Mouse (Mus musculus) liver, adult (tissue): ENCODE data around the gene Robo1.

Experiments
- GATA4 ChIP-seq: IDR thresholded peaks from 2 replicates; pipeline ENCODE4 v1.6.1; 2014; ENCODE audit warnings: mild to moderate bottlenecking, low read length; ENCODE audit not compliant: insufficient replicate concordance

Robo1 gene

DNA sequence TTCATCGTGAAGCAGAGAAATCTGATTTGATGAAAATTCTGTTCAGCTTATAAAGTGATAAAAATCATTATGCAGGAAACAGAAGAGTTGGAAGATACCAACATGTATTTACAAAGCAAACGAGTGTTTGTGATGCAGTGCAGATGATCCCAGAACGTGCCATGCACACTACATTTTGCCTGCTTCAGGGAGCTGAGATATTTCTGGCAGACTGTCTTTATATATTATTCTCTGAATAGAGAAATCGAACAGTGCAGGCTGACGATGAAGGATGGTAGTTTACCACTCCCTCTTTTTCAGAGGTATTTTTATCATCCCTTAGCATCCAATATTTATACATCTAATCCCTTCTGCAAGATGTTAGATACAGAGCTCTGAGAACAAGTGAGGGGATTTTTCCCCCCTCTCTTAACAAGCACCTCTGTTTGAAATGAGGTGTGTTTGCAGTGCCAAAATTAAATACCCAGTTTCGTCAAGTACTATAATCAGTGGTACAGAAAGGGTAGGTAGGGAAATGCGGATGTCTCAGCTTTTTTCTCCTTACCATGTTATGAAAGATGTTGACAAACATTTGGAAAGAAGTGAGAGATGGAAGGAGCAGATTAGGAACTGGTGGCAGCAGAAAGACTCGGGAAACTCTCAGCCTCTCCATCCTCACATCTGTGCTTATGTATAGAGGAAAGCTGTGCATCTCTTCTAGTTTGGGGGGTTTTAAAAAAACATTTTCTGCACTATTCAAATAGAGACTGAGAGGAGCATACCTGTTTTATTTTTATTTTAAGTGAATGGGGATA, at the start of gene Robo1:
Robo1 (plus strand) TSS at position 770 of the 794 bp plus-strand sequence.
- no peak for TF ChIP-seq GATA4

DNA sequence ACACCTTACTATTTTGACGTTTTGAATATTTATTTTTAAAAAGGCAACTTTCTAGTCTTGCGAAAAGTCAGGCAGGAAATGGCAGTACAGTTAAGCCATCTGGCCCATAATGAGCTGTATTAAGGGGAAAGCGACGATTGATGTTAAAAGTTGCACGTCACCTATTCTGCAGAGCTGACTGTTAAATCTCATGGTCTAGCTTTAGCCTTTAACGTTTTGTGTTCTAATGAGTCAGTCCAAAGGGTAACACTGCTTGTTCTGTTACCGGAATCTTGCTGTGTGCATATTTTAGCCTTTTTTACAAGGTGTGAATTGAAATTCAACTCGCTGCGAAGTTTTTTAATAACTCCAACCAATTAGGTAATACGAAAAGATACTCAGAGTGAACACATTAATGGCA, 40.3 kb upstream of the Robo1 start:
- no peak for TF ChIP-seq GATA4

DNA sequence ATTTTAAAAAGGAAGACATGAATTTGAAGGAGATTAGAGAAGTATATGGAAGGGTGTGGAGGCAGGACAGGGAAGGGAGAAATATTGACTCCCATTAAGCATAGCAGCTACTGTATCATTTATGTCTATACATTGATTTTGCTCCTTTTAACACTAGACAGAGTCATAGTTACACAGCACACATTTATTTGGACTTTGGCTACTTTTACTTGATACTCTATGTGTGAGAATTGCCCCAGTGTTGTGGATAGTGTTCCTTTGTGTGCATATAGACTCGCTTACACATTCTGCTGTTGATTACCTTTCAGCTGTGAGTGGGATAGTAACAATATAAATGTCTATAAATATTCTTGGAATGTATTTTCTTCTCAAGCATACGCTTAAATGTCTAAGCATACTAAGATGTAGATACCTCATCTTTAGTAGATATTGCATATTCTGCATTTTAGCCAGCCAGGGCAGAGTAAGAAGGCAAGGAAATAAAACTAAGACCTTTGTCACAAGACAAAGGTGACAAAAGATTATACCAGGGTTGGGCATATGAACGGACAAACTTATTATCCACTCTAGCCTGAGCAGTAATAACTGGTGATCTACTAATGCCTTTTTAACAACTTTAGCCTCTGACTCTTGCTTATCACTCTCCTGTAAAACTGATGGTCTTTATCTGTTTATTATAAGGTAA, 31.6 kb upstream of the Robo1 start:
- TF ChIP-seq GATA4: no peak

DNA sequence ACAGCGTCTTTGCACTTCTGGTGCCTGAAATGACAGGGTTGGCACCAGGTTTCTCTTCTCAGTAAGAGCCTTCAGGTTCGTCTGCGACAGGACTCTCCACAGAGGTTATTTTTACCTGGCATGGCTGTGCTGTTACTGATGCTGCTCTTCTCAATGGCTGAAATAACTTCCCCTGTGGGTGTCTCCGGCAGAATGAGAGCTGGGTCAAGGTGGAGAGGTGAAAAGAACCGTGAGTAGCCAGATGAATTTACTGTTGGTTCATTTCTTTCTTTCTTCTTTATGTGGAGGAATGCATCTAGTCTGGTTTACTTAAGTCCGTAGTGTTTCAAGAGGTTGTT, 194 bp downstream of the Robo1 start:
- no peak for TF ChIP-seq GATA4

DNA sequence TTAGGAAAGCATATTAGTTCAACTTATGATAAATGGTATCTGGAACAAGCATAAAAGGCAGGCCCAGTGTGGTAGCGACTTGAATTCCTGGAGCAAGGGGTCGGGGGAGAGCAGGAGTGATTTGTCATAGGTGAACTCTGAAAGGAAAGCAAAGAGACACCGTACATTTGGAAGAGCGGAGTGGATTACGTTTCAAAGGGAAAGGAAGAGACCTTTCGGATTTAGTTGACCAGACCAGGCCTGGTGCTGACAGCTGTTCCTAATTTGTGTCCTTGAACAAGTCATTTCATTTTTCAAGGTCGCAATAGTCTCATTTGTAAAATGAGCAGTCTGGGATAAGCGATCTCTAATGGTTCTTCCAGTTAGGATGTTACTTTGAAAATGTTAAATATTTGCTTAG, 19.2 kb downstream of the Robo1 start:
- TF ChIP-seq GATA4: no peak

DNA sequence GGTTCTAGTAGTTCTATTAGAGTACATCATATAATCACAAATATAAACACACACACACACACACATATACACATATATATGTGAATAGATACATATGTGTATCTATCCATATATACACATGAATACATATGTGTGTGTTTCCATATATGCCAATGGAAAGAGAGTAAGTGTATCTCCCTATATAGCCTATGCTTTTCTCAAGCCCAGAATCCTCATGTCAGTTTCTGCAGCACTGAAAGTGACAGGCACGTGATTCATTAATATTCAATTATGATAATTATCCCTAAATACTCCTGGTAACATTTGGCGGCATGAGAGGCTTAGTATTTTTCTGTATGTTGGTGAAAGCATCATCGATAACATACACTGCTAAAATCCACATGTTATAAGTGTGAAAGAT, 20.5 kb downstream of the Robo1 start:
- no peak for TF ChIP-seq GATA4

DNA sequence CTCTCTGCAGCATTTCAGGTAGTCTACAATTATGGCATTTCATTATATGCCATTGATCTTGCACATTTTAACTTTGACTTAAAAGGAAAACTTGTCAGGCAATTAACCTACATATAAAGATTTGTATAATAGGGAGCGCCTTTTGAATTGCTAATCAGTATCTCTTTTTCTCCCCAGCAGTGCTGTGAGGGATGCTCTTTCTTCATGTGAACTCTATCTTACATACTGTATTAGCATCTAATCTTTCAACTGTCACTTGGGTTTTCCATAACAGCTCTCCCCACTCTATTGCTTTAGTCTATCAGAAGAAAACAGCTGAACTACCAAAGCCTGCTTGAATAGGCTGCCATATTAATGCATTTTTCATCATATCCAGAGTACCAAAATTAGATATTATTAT, 29.7 kb downstream of the Robo1 start:
- TF ChIP-seq GATA4: no peak

DNA sequence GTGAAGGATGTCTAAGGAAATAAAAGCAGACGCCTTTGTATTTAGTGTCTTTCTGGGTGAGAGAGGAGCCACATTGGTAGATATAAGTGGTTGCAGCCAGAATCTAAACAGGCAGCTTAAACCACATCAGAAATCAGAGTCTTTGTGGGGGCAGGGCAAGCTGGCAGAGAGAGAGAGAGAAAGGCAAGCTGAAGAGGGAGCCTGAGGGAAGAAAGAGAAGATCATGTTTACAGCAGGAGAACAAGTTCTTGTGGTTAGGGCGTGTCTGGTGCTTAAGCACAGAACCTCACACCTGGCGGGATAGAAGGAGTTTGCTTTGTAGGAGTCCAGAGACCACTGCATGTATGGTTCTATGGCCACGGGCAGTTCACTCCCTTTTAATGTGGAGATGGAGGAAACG, 42.3 kb downstream of the Robo1 start:
- no peak for TF ChIP-seq GATA4

DNA sequence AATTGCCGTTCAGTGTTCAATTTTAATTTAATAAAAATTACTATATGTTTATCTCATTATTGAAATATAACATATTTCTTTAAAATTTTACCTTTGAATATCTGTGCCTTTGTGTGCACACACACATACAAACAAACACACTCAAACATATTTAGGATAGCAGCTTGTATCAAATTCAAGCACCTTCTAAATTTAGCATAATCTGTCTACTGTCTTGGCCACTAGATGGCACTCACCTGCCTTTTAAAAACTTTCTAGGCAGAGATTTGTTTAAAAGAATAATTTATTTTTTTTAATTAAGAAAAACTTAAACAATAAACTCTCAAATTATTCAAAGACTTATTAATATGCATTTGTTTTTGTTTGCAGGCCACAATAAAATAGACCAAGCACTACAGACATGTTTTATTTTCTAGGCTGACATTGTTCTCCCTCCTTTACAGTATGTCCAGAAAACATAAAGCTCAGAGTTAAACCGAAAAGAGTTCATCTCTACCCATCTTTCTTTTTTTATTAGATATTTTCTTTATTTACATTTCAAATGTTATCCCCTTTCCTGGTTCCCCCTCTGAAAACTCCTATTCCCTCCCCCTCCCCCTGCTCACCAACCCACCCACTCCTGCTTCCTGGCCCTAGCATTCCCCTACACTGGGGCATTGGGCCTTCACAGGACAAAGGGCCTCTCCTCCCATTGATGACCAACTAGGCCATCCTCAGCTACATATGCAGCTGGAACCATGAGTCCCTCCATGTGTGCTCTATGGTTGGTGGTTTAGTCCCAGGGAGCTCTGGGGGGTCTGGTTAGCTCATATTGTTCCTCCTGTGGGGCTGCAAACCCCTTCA, 48.6 kb downstream of the Robo1 start:
- TF ChIP-seq GATA4: no peak

DNA sequence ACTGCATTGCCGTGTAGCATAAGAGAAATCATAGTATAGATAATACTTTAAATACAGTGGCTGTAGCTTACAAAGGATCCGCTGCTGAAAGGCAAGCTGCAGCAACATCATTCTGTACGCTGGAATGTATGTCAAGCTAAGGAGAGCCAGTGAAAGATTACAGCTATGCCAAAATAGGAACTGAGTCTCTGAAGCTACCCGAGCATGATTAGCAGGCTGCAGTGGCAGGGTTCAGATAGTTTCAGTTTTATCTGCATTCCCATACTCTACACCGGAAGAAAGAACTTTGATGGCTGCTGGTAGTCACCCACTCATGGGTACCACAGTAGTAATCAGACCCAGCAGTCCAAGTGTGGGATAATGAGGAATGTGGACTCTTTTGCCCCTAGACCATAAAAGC, 68.8 kb downstream of the Robo1 start:
- no peak for TF ChIP-seq GATA4

DNA sequence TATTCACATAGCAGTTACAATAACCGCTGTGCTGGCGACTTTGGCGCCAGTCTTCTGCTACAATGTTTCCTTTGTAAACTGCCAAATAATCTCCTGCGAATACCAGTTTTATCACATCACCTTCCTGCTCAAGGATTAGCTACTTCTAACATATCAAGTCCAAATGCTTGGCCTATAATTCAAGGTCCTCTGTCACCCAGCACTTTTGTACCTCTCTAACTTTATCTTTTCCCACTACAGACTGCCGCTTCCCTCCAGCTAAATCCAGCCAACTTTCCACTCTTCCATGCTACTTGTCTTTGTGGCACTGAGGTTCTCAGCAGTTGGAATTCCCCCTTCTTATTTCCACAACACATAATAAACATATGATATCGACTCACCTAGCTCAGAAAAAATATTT, 73.7 kb downstream of the Robo1 start:
- TF ChIP-seq GATA4: no peak

DNA sequence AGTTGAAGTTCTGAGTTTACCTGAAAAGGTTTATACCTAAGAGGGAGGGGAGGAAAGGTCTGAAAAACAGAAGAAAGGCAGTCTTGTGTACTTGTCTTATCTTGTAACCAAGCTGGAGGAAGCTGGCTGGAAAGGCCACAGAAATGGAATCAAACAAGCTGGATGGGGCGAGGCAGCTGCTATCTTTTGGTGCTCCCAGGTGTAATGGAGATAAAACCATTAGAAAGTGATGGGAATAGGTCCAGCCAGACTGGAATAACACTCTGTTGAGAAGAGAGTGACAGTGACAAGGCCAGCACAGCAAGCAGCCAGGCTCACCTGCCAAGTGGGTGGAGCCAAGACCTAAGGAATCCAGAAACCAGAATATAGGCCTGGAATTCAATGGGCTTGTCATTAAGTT, 75.5 kb downstream of the Robo1 start:
- TF ChIP-seq GATA4: no peak

DNA sequence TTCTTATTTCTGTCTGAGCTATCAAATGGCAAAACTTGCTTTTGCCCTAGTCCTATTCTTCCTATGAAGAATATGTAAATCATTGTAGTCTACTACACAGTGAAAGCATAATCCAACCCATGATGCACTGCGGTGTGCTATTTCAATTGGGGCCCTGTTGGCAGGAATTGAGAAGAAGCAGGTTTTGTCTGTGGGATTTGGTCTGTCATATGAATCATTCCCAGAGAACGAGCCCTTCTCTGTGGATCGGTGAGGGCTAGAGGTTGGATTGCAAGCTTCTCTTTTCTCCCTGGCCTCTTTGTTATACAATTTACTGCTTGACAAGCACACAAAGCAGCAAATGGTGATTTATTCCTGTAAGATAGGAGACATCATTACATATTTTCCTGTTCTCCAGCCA, 85.4 kb downstream of the Robo1 start:
- TF ChIP-seq GATA4: no peak

DNA sequence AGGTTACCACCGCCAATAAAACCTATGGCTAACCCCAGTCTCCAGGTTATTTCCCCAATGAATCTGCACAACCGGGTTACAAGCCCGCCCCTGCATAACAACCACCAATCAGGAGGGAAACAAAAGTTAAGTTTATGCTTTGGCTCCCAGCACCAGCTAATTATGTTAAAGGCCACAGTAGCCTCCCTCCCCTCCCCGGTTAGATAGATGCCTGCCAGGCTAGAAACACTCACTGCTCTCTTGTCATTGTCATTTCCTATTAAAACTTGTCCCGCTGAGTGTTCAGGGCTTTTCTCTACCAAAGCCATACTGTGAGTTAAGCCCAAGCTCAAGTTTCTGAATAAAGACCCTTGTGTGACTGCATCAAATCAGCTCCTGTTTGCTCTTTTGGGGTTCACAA, 90.7 kb downstream of the Robo1 start:
- TF ChIP-seq GATA4: no peak

DNA sequence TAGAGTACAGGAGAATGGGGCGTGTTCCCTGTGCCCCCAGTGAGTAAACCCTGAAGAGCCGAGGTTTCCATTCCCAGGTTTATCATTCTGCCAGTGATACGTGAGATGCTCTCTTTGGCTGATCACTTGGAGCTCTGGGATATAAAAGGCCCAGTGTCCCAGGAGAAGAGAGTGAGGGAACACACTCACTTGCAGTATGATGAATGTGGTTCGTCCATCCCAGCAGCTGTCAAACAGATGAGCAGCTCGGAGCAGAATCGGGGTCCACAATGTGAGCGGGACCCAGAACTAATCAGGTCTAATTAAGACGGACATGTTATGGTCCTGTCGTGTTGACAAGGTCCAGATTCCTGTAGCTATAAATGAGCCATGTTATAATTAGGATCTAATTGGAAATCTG, 94.3 kb downstream of the Robo1 start:
- TF ChIP-seq GATA4: no peak

DNA sequence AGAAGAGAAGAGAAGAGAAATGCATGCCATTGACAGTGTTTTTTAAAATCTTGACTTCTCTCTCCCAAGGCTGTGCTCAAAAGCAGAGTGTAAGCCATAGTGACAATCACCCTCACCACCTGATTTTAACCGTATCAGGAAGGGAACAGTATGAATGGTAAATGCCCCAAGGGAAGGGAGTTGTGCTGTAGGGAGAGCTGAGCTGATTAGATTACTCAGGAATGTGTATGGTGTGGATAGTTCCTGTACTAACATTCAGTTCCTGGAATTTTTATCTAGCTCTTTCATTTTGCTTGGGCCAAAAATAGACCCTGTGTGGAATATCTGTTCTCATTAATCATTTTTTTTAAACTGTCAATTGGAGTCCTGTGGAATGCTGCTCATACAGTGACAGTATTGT, 101.7 kb downstream of the Robo1 start:
- TF ChIP-seq GATA4: no peak

DNA sequence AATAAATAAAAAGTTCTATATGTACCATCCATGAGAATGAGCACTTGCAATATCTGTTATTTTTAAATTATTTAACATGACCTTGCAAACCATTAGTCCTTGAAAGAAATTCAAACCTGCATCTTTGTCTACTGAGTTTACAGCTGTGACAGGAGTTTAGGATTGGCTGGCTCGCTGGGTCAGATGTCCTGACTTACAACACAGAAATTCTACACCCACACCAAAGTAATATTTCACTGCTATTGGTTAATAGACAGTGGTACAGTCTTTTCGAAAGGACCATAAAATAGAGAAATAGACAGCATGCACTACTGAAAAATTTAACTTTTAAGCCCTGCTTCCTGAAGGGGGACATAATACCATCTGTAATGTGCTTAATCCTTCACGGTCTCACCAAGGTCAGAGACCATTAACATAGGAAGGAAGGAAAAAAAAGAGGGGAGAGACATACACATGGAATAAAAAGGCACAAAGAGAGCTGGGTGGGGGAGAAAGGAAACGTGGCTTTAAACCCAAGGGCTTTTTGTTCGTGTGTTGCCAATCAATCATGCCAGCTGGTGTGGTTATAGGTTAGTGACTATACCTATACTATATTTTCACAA, 103.7 kb downstream of the Robo1 start:
- TF ChIP-seq GATA4: no peak
